Mouse (Mus musculus) Patski (cell line): ENCODE measurements at regions not wholly inside any gene's neighbourhood (a gene's known extent, or its start where the extent isn't known, plus 50 kb on each side); places are given as distances from the start of the nearest gene placed in this dataset.

Source experiments
- ATAC-seq: fragments of 100-300 bp; one replicate; pipeline ENCODE4 v1.8.0; 2021
- CTCF ChIA-PET: fragments of 350-600 bp; sonication (Branson Sonifier 250); formaldehyde crosslinking; loops from one replicate; lab custom pipeline; 2022; ENCODE audit warnings: inconsistent platforms; lab: Charles Lee
- POLR2A ChIA-PET: fragments of 350-600 bp; sonication (Branson Sonifier 250); formaldehyde crosslinking; loops from one replicate; lab custom pipeline; 2022; ENCODE audit warnings: antibody characterized with exemption, inconsistent platforms; lab: Charles Lee
- DNase-seq: peaks from one replicate; pipeline ENCODE4 v3.0.0-alpha.2; 2011; ENCODE audit warnings: low read depth, low spot score
- H3K27me3 ChIP-seq: fragments of 371-371 bp; one replicate; pipeline ENCODE4 v1.5.1; 2021
- CTCF ChIP-seq: fragments of 100-300 bp; IDR thresholded peaks from one replicate; pipeline ENCODE4 v1.5.1; 2021
- in situ Hi-C: fragments of 300-500 bp; cut with MboI; formaldehyde crosslinking; loops from 3 replicates; pipeline ENCODE4 v1.11.1; 2018; ENCODE audit warnings: low pct_unique_long_range_greater_than_20kb, mixed read lengths

- no peak for DNase-seq
- no peak for ATAC-seq
- in situ Hi-C loops = no loop called here
- no peak for TF ChIP-seq CTCF
- ChIA-PET CTCF (interaction anchor here (1.9 kb wide), 1 partner anchor 17 kb away, joined by 6 read pairs; no protein-coding TSS in a partner anchor), POLR2A (no interaction called here)
- H3K27me3 ChIP-seq = no peaks in the 10 kb centered on the region
Measured at GRCm38 (mm10) chr5:51842189-51842588, 274.7 kb upstream of the Ppargc1a start.

GRCm38 (mm10) chr5:51841763-51842162, 274.2 kb upstream of the Ppargc1a start:
- ATAC-seq = no peak
- H3K27me3 ChIP-seq = no peaks in the 10 kb centered on the region
- ChIA-PET POLR2A (no interaction called here), CTCF (interaction anchor here (1.0 kb wide), 1 partner anchor 14 kb away, joined by 3 read pairs; no protein-coding TSS in a partner anchor)
- in situ Hi-C loops = no loop called here
- no peak for TF ChIP-seq CTCF
- DNase-seq = no peak

- CTCF ChIA-PET = interaction anchor here (0.6 to 1.0 kb wide), 2 partner anchors 13 to 175 kb away, joined by 3 read pairs; no protein-coding TSS in a partner anchor
- in situ Hi-C loops = no loop called here
Measured at GRCm38 (mm10) chr5:51840638-51841329, 273.3 kb upstream of the Ppargc1a start.

DNA sequence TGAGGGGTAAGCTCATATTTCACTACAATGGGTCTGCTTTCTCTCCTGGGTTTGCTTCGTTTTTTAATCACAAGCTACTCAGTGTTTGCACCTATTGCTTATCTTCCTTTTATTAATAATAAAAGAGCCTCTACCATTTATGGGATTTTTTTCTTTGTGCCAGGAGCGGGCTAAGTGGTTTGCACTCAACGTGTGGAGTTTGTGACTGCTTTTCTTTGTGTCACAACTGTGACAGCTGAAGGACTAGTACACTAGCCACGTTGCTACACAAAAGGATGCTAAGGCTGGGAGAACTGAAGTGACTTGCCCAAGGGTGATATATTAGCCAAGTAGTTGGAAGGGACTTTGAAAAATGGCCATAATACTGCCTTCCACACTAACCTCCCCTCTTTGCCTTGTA, 271.8 kb upstream of the Ppargc1a start:
- no peak for DNase-seq
- no peaks in the 10 kb centered on the region for H3K27me3 ChIP-seq
- in situ Hi-C loops = no loop called here
- ATAC-seq = no peak
- CTCF ChIA-PET = no interaction called here
- no peak for TF ChIP-seq CTCF
- POLR2A ChIA-PET = no interaction called here

More at GRCm38 (mm10) chr5:51840638-51841329, 273.3 kb upstream of the Ppargc1a start:
- DNase-seq (no peak), ATAC-seq (no peak)
- H3K27me3 ChIP-seq = no peaks in the 10 kb centered on the region
- TF ChIP-seq CTCF = no peak
- POLR2A ChIA-PET = no interaction called here

- in situ Hi-C loops = no loop called here
- no peak for DNase-seq
- ChIA-PET POLR2A (no interaction called here), CTCF (interaction anchor here (1.3 to 1.8 kb wide), 3 partner anchors 12 to 17 kb away, joined by 4 to 5 read pairs (median 5); no protein-coding TSS in a partner anchor)
- TF ChIP-seq CTCF = no peak
- ATAC-seq = no peak
- no peaks in the 10 kb centered on the region for H3K27me3 ChIP-seq
Measured at GRCm38 (mm10) chr5:51830551-51830950, 263.0 kb upstream of the Ppargc1a start.

- in situ Hi-C loops = no loop called here
- no peak for TF ChIP-seq CTCF
- H3K27me3 ChIP-seq = no peaks in the 10 kb centered on the region
- POLR2A ChIA-PET = no interaction called here
- DNase-seq = no peak
- CTCF ChIA-PET = interaction anchor here (1.7 to 1.8 kb wide), 2 partner anchors 12 to 14 kb away, joined by 5 read pairs; no protein-coding TSS in a partner anchor
- no peak for ATAC-seq
Measured at GRCm38 (mm10) chr5:51830015-51830414, 262.5 kb upstream of the Ppargc1a start.

DNA sequence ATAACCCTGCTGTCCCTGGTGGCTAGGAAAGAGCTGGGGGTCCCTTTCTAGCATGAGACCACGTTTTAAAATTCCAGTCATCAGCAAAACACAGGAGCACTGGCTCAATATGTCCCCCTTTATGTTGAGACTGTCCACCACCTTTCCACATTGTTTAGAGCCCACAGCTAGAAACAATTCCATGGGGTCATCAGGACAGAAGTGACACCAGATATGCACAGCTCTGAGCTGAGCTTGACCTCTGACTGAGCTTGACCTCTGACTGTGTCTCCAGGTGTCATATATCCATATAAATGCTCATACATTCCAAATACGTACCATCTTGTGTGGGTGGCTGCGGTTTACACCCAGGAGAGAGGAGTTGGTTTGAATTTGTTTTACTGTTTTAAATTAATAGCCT, 262.1 kb upstream of the Ppargc1a start:
- POLR2A ChIA-PET = no interaction called here
- DNase-seq (no peak), ATAC-seq (no peak)
- H3K27me3 ChIP-seq = no peaks in the 10 kb centered on the region
- in situ Hi-C loops = no loop called here
- no peak for TF ChIP-seq CTCF
- CTCF ChIA-PET = interaction anchor here (1.7 to 1.8 kb wide), 2 partner anchors 11 to 13 kb away, joined by 5 read pairs; no protein-coding TSS in a partner anchor

DNA sequence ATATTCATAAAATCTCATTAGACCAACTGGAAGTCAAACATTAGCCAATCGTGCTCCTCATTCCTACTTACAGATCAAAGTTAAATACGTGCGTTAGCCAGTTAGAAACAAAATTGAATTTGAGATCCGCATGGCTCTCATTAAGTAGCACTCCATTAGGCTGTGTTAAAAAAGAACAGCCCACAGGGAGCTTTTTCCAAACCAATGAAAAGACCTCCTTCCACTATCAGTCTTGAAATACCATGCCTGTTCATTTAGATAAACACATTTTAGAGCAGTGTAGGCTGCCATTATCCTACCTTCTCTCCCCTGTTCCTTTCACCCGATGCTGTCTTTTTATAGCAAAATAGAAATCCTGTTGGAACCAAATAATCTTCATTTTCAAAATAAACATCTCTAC, 261.5 kb upstream of the Ppargc1a start:
- DNase-seq (no peak), ATAC-seq (no peak)
- in situ Hi-C loops = no loop called here
- CTCF ChIA-PET = no interaction called here
- no peak for TF ChIP-seq CTCF
- POLR2A ChIA-PET = no interaction called here
- no peaks in the 10 kb centered on the region for H3K27me3 ChIP-seq

GRCm38 (mm10) chr5:51826269-51826668, 258.7 kb upstream of the Ppargc1a start:
- in situ Hi-C loops = no loop called here
- CTCF ChIA-PET = interaction anchor here (1.2 kb wide), 1 partner anchor 26 kb away, joined by 3 read pairs; no protein-coding TSS in a partner anchor
- ATAC-seq = no peak
- no peak for TF ChIP-seq CTCF
- H3K27me3 ChIP-seq = no peaks in the 10 kb centered on the region
- no peak for DNase-seq
- POLR2A ChIA-PET = no interaction called here

- ChIA-PET CTCF (interaction anchor here (1.0 to 1.3 kb wide), 3 partner anchors 18 to 26 kb away, joined by 3 to 6 read pairs (median 4); no protein-coding TSS in a partner anchor), POLR2A (no interaction called here)
- ATAC-seq (no peak), DNase-seq (no peak)
- no peaks in the 10 kb centered on the region for H3K27me3 ChIP-seq
- in situ Hi-C loops = no loop called here
- no peak for TF ChIP-seq CTCF
Measured at GRCm38 (mm10) chr5:51825584-51826088, 258.1 kb upstream of the Ppargc1a start.

GRCm38 (mm10) chr5:51824731-51825130, 257.2 kb upstream of the Ppargc1a start:
- H3K27me3 ChIP-seq = no peaks in the 10 kb centered on the region
- ChIA-PET CTCF (interaction anchor here (1.0 to 1.3 kb wide), 4 partner anchors 18 to 22 kb away, joined by 3 to 6 read pairs (median 4); no protein-coding TSS in a partner anchor), POLR2A (no interaction called here)
- in situ Hi-C loops = no loop called here
- no peak for TF ChIP-seq CTCF
- no peak for DNase-seq
- no peak for ATAC-seq
